Mouse (Mus musculus): ENCODE measurements at regions not wholly inside any gene's neighbourhood (a gene's known extent, or its start where the extent isn't known, plus 50 kb on each side); places are given as distances from the start of the nearest gene placed in this dataset.
A peak's percentile ranks its signal among the peaks of the same experiment; 100 is the strongest.

DNA sequence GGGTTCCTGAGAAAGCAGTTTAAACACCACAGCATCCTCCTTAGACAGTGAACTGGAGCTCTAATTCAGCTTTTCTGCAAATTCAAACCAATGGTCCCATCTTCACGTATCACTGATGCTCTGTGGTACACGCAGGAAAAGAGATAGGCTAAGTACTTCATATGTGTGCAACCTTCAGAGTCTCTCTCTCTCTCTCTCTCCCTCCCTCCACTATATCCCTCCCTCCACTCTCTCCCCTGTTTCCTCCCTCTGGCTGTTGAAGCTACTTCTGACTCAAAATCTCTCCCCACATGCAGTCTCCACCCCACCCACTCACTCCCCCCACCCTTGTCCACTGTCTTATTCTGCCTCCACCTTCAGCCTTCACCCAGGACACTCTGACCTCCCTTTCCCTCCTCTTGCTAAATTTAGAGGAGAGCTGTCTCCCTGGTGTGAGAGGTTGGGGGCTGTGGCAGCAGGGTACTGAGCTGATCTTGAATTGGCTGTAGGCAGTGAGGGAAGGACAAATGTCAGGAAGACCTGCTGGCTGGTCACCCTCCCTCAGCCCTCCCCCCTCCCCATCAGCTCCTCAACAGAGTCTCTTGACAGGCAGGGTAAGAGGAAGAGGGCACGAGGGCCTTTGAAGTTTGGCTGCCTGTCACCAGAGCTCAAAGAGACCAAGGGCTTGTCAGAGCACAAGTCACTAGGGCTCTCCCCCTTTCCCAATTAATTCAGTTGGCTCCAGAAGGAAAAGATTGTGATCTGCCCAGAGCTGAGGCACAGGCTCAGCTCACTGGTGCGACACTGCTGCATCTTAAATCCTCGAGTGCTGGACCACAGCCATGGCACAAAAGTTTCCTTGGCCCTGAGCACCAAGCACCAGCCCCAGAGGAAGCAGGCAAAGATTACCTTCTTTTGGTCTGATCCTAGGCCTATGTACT, 227.9 kb upstream of the Apob start:
- Histone ChIP-seq H3K9me3 (no peaks in the 10 kb centered on the region), H3K4me1 (peaks cover 10% of the 10 kb centered on the region; the same call in 1 of the 2 replicates), H3K27me3 (no peaks in the 10 kb centered on the region), H3K9ac (0 out of 2 replicates have a peak overlapping the region, but pooled peaks have one; percentile 13), H3K4me2 (replicated peaks) (no peak overlapping the region), H3K4me3 (no peak overlapping the region), H3K36me3 (no peaks in the 10 kb centered on the region), H3K27ac (no peak overlapping the region)
- 30% methylated on average over 5 of the region's 5 CpGs for WGBS
- no peak for ATAC-seq (ENCODE audit: low FRiP score, low read depth)

DNA sequence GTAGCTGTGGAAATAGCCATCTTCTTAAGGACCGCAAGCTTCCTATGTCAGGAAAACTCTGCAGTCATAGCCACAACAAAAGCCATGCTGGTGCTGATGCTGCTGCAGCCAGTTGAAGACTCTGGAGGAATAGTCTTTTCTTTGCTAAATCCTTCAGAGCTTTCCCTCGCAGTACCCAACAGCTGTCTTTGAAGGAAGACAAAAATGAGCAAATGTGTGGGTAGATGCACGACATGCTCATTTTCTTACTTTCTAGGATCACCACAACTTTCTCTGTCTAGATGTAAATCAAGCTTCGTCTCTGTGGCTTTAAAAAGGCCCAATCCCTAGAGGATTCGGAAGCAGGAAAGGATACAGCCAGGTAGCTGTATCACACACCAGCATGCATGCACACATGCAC, 222.6 kb upstream of the Apob start:
- Histone ChIP-seq H3K27me3 (no peaks in the 10 kb centered on the region), H3K9me3 (no peaks in the 10 kb centered on the region), H3K27ac (no peak overlapping the region), H3K4me1 (peaks cover 21% of the 10 kb centered on the region; the same call in 1 of the 2 replicates), H3K4me2 (replicated peaks) (no peak overlapping the region), H3K9ac (no peak overlapping the region), H3K36me3 (no peaks in the 10 kb centered on the region), H3K4me3 (no peak overlapping the region)
- 87% methylated on average over 5 of the region's 5 CpGs for WGBS
- no peak for ATAC-seq (ENCODE audit: low FRiP score, low read depth)

DNA sequence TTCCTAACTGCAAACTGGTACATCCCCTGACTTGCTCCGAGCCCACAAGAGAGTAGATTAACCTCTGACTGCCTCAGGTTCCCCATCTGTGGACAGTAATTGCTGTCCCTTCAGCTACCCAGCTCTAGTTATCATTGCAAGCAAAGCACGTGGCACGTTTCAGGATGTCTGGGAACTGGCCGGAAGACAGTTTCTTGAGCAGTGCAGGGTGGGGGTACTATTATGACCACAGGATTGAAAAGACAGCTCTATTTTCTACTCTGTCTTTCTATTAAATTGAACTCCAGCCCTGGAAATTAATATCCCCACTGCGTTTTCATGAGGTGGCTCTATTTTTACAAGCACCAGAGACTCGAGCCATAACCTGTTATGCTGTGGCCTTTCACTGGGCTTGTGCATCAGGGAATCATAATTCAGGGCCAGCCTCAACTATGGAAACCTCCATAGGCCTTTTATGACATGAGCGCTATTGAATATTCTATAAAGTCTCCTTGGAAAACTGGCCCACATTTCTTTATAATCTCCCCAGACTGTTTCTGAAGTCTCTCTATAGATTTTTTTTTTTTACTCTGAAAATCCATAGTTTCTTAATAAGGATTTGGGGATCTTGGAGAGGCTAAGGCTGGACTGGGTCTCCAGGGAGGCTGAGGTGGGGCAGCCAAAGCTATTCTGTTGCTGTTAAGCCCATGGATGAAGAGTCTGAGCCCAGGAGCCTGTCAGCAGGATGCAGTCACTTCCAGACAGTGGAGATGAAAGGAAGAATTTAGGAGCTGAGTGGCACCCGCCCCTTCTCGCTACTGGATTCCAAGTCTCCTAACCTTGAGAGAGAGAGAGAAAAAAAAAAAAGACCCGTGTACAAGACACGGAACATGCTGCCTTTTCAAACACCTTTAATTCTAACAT, 212.4 kb upstream of the Apob start:
- no peak overlapping the region for H3K4me2 ChIP-seq (replicated peaks)
- no peaks in the 10 kb centered on the region for H3K27me3 ChIP-seq
- peak; percentile 85 for ATAC-seq (ENCODE audit: low FRiP score, low read depth)
- 38% methylated on average over 11 of the region's 11 CpGs for WGBS
- H3K9ac ChIP-seq = no peak overlapping the region
- H3K36me3 ChIP-seq = no peaks in the 10 kb centered on the region
- no peak overlapping the region for H3K27ac ChIP-seq
- H3K4me1 ChIP-seq = peaks cover 15% of the 10 kb centered on the region
- H3K9me3 ChIP-seq = no peaks in the 10 kb centered on the region
- no peak overlapping the region for H3K4me3 ChIP-seq

DNA sequence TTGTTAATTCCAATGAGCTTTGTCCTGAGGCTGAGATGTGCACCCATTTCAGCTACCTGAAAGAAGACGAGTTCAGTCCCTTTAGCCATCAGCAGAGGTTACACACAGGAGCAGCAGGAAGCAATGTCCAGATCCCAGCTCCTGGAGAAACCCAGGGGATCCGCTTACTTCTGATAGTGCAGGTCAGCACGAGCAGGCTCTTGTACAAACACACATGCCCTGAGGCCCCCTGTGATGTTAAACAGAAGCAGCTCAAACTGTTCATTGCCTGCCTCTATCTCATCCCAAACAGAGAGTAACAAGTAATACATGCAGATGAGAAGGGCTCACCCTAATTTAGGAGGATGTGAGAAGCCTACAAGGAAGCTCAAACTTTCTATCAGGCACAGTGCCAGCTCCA, 203.3 kb upstream of the Apob start:
- no peaks in the 10 kb centered on the region for H3K36me3 ChIP-seq
- no peak for ATAC-seq (ENCODE audit: low FRiP score, low read depth)
- H3K27me3 ChIP-seq = no peaks in the 10 kb centered on the region
- H3K9me3 ChIP-seq = no peaks in the 10 kb centered on the region
- H3K27ac ChIP-seq = no peak overlapping the region
- no peak overlapping the region for H3K9ac ChIP-seq
- H3K4me1 ChIP-seq = no peaks in the 10 kb centered on the region
- WGBS = 74% methylated on average over 3 of the region's 3 CpGs
- no peak overlapping the region for H3K4me2 ChIP-seq (replicated peaks)
- H3K4me3 ChIP-seq = no peak overlapping the region

DNA sequence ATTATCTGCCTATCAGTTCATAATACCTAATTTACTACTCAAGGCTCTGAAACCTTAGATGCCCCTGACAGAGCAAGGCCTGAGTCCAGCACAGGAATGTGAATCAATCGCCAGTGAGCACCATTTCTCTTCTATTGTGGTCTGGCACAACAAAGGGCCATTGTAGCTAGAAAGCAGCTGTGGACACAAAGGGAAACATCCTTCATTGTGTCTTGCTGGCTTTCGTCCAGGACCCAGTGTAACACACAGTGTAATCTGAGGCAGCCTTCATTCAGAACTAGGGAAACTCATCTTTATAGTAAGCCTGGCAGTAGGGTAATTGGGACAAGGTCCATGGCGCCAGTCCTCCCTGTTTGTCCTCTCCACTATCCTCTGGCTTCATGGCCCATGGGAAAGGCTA, 201.1 kb upstream of the Apob start:
- Histone ChIP-seq H3K4me1 (no peaks in the 10 kb centered on the region), H3K27ac (no peak overlapping the region), H3K36me3 (no peaks in the 10 kb centered on the region), H3K4me3 (no peak overlapping the region), H3K9ac (no peak overlapping the region), H3K27me3 (no peaks in the 10 kb centered on the region), H3K4me2 (replicated peaks) (no peak overlapping the region), H3K9me3 (no peaks in the 10 kb centered on the region)
- 83% methylated on average over 3 of the region's 3 CpGs for WGBS
- ATAC-seq (ENCODE audit: low FRiP score, low read depth) = no peak

DNA sequence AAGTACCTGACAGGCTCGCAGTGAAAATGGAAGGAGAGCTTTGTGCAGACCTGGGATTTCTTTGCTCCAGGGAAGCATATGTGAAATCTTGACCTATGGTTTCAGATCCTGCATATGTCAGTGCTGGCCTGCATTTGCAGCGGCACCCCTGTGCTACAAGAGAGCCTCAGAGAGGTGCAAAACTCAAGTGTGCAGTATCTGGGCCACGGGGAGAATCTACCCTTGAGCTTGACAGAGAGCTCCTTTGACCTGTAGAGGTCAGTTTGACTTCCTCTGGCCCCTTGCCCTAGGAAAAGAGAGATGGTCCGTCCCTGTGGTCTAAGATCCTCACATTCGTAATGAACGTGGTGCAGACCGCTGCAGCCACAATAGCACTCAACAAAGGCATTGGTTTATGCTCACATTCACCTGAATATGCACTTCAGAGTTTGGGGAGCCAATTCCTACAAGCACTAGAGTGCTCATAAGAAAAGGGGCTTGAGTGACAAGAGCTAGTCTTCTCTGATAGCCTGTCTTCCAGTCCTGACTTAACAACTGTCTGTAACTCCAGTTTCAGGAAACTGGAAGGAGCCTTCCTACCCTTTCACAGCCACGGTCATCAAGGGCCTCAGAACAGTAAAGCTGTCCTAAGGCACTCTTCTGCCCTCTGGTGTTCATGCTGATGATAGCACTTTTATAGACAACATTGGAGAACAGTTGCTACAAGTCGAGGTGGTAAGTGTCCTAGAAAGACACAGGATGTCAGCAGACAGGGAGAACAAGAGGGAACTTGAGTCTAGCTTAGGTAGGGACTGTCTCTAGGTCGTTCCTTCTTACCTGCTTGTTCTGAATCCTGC, 200.0 kb upstream of the Apob start:
- Histone ChIP-seq H3K4me1 (no peaks in the 10 kb centered on the region), H3K9ac (no peak overlapping the region), H3K27me3 (no peaks in the 10 kb centered on the region), H3K4me2 (replicated peaks) (no peak overlapping the region), H3K36me3 (no peaks in the 10 kb centered on the region), H3K27ac (no peak overlapping the region), H3K9me3 (no peaks in the 10 kb centered on the region), H3K4me3 (no peak overlapping the region)
- 60% methylated on average over 10 of the region's 10 CpGs for WGBS
- peak; percentile 64; the same call in 1 of the 2 replicates for ATAC-seq (ENCODE audit: low FRiP score, low read depth)

DNA sequence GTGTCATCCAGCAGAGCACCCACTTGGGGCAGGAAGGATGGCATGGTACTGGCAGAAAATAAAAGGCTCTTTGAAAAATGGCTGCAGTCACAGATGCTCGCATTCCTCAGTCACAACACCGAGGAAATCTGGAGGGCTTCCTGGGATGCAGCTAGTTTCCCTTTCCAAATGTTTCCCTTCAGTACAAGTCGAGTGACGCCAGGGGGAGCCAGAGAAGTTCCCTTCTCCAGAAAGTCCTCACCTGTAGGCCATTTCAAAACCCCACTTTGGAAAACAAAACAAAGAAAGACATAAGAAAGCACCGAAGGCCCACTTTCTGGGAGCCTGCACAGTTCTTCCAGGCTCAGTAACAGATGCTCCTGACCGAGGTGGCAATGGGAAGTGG, 199.4 kb upstream of the Apob start:
- H3K9me3 ChIP-seq = no peaks in the 10 kb centered on the region
- no peak overlapping the region for H3K4me3 ChIP-seq
- no peaks in the 10 kb centered on the region for H3K4me1 ChIP-seq
- no peak overlapping the region for H3K9ac ChIP-seq
- H3K27ac ChIP-seq = no peak overlapping the region
- WGBS = 52% methylated on average over 6 of the region's 6 CpGs
- H3K4me2 ChIP-seq (replicated peaks) = no peak overlapping the region
- no peaks in the 10 kb centered on the region for H3K27me3 ChIP-seq
- H3K36me3 ChIP-seq = no peaks in the 10 kb centered on the region
- ATAC-seq (ENCODE audit: low FRiP score, low read depth) = no peak

DNA sequence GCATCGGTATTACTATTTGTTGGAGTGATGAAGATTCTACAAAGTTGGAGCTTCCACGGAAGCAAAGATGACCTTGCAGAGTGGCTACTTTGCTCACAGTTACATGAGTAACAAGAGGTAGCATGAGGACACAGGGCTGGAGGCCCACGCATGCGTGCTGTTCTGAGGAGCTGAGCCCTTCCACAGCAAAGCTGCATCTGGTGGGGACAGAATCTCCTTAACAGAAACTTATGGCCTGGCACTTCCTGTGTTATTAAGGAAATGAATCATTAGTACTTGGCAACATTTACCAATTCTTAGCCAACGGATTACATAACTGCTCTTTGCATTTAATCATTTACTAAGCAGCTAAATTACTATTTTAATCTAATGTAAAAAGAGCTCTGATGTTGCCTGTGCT, 160.8 kb upstream of the Apob start:
- Histone ChIP-seq H3K4me3 (no peak overlapping the region), H3K4me1 (0 out of 2 replicates have a peak, but pooled peaks cover 4% of the 10 kb centered on the region), H3K27me3 (no peaks in the 10 kb centered on the region), H3K27ac (no peak overlapping the region), H3K4me2 (replicated peaks) (no peak overlapping the region), H3K36me3 (no peaks in the 10 kb centered on the region), H3K9ac (no peak overlapping the region), H3K9me3 (no peaks in the 10 kb centered on the region)
- ATAC-seq (ENCODE audit: low FRiP score, low read depth) = no peak
- 59% methylated on average over 5 of the region's 5 CpGs for WGBS

DNA sequence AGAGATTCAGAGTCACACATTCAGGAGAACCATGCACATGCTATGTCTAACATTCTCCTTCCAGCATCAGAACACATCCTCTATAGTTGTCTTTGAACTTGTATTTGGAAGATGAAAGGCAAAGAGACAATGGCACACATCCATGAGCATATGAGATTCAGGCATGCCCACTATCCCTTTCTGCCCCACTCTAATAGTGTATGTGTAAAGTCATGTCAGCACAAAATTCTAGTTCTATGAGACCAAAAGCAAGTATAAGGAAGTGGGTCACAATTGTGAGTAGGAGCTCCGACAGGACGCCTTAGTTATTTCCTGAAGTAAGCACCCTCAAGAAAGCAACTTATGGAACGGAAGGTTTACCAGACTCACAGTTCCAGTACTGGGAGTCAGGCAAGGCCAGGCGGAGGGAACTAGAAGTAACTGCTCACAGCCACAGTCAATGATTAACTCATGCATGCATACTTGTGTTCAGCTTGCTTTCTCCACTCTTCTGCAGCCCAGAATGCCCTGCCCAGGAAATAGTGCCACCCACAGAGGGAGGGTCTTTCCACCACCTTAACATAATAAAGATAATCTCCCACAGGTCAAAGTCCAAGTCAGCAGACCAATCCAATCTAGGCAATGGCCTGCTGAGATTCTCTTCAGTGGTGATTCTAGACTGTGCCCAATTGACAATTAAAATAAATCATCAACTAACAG, 157.3 kb upstream of the Apob start:
- ATAC-seq (ENCODE audit: low FRiP score, low read depth) = no peak
- Histone ChIP-seq H3K36me3 (no peaks in the 10 kb centered on the region), H3K4me2 (replicated peaks) (no peak overlapping the region), H3K27ac (no peak overlapping the region), H3K9ac (no peak overlapping the region), H3K4me3 (no peak overlapping the region), H3K27me3 (no peaks in the 10 kb centered on the region), H3K4me1 (0 out of 2 replicates have a peak, but pooled peaks cover 4% of the 10 kb centered on the region), H3K9me3 (no peaks in the 10 kb centered on the region)
- WGBS = 84% methylated on average over 4 of the region's 4 CpGs

DNA sequence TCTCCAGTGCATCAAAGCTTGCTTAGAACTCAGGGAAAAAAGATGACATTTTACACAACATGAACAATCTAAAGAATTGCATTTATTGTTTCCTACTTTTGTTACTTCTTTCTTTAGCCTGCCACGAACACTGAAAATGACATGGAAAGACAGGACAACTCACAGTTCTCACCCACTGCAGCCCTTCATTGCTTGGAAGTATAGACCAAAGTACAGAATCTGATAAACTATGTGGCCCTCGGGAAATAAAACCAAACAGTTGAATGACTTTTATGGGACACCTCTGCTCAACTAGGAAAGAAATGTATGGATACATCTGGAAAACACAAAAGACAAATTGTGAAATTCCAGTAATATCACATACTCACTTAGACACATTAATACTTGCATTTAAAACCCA, 156.7 kb upstream of the Apob start:
- H3K36me3 ChIP-seq = no peaks in the 10 kb centered on the region
- WGBS = 81% methylated on average over 2 of the region's 2 CpGs
- ATAC-seq (ENCODE audit: low FRiP score, low read depth) = no peak
- no peak overlapping the region for H3K4me3 ChIP-seq
- H3K27ac ChIP-seq = no peak overlapping the region
- no peak overlapping the region for H3K4me2 ChIP-seq (replicated peaks)
- no peak overlapping the region for H3K9ac ChIP-seq
- H3K9me3 ChIP-seq = 0 out of 2 replicates have a peak, but pooled peaks cover under 1% of the 10 kb centered on the region
- H3K27me3 ChIP-seq = no peaks in the 10 kb centered on the region
- 0 out of 2 replicates have a peak, but pooled peaks cover 4% of the 10 kb centered on the region for H3K4me1 ChIP-seq

DNA sequence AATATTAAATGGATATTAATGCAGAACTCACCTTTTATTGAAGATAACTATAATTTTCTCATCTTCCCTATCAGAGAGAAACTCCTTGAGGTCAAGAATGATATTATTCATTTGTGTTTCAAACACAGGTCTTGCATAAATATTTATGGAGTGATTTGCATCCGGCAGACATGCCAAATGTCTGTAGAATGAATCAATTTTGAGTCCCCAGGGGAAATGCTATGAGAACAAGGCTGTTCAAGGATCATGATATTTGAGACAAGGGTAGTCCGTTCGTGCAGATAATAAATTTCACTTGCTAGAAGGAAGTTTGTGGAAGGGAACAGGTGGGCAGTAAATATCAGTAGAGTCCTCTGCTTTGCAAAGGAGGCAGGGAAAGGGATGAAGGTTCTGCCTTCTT, 141.7 kb upstream of the Apob start:
- Histone ChIP-seq H3K9ac (no peak overlapping the region), H3K4me3 (no peak overlapping the region), H3K27ac (no peak overlapping the region), H3K36me3 (no peaks in the 10 kb centered on the region), H3K4me2 (replicated peaks) (no peak overlapping the region), H3K9me3 (no peaks in the 10 kb centered on the region), H3K4me1 (no peaks in the 10 kb centered on the region), H3K27me3 (no peaks in the 10 kb centered on the region)
- no peak for ATAC-seq (ENCODE audit: low FRiP score, low read depth)
- 52% methylated on average over 3 of the region's 3 CpGs for WGBS
